Mouse (Mus musculus) ovary, postnatal 14 days (tissue): ENCODE data around the gene Mxi1.

Experiments used
- DNase-seq: peaks from one replicate; pipeline ENCODE4 v3.0.0; 2022; ENCODE audit warnings: low spot score

The Mxi1 gene

DNA sequence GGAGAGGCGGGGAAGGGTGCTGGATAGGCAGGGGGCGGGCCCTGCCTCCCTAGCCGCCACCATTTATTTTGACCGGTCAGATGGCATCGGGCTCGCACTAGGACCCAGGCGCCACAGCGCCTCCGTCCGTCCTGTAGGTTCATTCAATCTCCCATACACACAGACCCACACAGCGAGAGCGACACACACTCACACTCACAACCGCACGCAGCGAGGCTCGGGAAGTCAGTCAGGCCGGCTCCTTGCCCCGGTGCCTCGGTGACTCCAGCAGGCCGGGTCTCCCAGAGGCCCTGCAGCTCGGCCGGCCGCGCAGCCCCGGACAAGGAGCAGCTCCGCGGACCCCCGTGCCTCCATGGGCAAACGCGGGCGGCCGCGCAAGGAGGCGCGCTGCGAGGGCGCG, at the start of gene Mxi1:
Gene Mxi1, plus strand, starts transcription at position 171 of the 400 bp plus-strand sequence.
- DNase-seq = peak; percentile 51

DNA sequence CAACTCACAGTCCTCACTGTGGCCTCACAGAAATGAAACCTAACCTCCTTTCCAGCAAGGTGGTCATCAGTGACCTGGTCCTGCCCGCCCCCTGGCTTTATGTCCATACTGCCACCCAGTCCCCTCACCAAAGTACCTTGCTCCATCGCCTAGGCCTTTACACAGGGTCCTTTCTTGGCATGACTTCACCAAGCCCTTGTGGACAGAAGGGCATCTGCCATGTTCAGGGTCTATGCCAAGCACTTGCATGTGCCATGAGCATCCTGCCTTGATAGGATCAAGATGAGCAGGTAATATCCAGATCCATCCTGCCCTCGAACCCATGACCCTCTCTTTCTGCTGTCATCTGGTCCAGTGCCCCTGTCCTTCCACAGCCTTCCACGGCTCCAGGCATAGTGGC, 49.5 kb upstream of the Mxi1 start:
- DNase-seq = no peak

DNA sequence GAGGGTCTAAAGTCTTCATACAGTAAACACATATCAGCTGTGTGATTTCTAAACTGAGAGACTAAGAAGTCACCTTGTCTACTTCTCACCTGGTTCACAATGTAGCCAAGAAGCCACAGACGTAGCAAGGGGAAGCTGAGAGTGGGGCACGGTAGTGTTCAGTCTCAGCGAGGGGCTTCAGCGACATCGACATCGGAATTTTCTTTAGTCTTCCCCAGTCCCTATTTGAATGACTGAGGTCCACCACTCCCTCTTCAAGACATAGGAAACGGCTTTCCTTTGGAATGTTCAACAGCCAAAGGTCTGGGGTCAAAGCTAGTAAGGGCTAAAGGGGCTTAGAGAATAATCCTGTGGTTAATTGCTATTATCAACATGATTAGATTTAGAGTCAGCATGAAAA, 48.3 kb upstream of the Mxi1 start:
- DNase-seq = no peak

- no peak for DNase-seq
Measured at GRCm38 (mm10) chr19:53263859-53264733, 46.2 kb upstream of the Mxi1 start.

GRCm38 (mm10) chr19:53264821-53265727, 45.2 kb upstream of the Mxi1 start:
- no peak for DNase-seq

DNA sequence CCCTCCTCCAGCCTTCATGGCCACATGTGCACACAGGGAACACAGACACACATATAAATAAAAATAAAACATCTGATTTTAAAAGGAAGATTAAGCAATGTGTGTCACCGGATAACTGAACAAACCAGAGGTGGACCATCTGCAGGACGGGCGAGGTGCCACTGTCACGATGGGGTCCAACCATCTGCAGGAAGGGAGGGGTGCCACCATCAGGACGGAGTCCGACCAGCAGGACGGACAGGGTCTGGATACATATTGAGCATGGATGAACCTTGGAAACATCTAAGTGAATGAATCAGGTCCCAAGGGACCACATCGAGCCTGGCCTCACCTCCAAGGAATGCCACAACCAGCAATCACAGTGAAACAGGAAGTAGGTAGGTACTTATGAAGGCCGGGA, 43.0 kb upstream of the Mxi1 start:
- no peak for DNase-seq

- DNase-seq = no peak
Measured at GRCm38 (mm10) chr19:53273055-53273722, 37.1 kb upstream of the Mxi1 start.

GRCm38 (mm10) chr19:53273781-53274428, 36.4 kb upstream of the Mxi1 start:
- no peak for DNase-seq

DNA sequence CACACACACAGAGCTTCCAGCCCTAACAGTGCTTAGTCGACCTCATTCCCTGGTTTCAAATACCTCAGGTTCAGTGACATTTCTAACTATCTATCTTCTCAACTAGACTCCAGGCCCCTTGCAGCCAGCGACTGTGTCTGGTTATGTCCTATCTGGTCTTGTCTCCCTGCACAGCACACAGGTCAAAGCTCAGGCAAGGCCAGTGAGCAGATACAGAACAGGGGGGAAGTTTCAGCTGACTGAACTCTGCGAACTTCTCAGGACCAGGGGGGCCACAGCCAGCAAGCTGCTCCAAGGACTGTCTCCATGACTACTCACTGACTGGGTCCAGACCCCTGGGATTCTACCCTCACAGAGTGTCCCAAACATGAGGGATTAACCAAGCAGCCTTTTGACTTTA, 35.1 kb upstream of the Mxi1 start:
- DNase-seq = no peak

- DNase-seq = no peak
Measured at GRCm38 (mm10) chr19:53276902-53277707, 33.2 kb upstream of the Mxi1 start.

- DNase-seq = no peak
Measured at GRCm38 (mm10) chr19:53278491-53279415, 31.6 kb upstream of the Mxi1 start.

GRCm38 (mm10) chr19:53280254-53280653, 30.1 kb upstream of the Mxi1 start:
- no peak for DNase-seq

DNA sequence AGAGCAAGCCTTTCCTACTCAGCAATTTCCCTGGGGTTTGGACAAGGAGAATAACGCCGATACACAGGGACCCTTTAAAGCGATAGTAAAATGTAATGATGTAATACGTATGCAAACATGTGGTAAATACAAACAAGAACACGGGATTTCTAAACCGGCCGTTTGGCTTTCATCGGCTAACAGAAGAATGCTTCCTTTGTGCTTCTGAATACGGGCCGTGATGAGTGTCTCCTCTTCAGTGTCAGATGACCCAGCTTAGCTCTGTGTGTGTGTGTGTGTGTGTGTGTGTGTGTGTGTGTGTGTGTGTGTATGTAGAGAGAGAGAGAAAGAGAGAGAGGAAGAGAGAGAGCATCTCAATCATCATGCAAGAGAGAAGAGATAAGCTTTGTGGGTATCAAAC, 27.7 kb upstream of the Mxi1 start:
- DNase-seq = no peak

GRCm38 (mm10) chr19:53283742-53284141, 26.6 kb upstream of the Mxi1 start:
- DNase-seq = no peak

DNA sequence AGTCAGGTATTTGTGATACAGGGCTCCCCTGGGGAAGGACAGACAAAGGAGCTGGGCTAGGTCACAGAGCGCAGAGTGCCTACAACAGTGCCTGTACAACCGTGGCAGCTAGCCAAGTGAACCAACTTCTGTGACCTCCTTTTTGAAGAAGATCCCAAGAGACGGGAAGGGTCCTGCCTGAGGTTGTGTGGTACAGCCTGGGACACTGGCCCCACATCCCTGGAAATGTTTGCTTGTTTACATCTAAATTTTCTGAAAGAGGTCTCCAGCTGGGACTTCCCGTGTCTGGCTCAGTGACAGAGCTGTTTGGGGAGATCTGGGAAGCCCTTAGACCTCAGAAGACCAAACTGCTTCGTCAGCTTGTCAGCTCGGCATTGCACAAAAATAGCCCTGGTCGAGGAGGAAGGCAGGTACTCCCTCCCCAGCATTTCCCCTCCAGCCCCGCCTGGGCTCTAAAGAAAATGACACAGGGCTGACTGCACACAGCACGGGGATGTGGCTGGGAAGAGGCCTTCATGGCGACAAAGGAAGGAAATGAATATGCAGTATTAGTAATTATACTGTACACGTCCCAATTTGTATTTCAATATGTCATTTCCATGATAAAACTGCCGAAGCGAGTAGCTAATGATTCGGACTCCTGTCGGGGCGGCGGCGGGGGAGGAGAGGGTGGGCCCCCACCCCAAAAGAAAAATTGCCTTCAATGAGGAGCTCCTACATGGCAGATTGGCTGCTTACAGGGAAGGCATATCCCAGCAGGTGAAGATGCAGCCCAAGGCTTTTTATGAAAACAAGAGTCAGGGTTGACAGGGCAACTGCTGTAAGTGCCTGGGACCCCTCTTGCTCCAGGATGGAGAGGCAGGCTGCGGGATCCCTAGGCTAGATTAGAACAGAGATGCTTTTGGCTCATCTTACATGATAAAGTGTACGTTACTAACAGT, 25.8 kb upstream of the Mxi1 start:
- DNase-seq = no peak

- no peak for DNase-seq
Measured at GRCm38 (mm10) chr19:53296331-53297254, 13.7 kb upstream of the Mxi1 start.

DNA sequence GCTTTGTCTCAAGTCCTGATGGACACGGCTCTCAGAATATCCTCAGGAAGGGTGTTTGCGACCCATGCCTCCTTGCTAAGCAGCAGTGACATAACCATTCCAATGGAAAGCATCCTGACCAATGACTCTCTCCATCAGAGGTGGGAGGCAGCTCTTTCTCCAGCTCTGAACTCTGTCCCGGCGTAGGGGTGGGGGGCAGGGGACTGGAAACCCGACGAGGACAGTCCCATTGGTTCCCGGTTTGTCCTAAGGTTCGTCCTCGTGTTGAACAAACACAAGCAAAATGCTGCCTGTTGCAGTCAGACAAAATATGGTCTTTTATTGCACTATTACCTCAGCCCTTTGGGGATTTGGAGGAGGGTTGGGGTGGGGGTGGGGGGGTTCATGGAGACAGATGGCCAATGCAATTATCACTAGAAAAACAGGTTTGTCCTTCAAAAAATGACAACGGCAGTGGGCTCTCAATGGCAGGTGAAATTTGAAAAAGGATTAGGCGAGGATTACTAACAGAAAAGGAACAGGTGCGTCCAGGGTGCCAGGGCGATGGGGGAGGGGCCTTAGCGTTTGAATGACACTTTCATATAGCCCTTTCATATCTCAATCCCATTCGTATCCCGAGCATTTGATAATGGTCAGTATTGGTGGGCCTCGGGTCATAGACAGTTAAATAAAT, 11.0 kb upstream of the Mxi1 start:
- no peak for DNase-seq
